Mouse (Mus musculus): ENCODE data around the gene Mapk13.
"Not testable (repeated sequence)": the region's sequence is repeated elsewhere in the genome, so short reads cannot be mapped to it uniquely, and the experiment has no call there.

The Mapk13 gene

GRCm38 (mm10) chr17:28814529-28815097 lies 45.5 kb downstream of the Mapk13 start:
- no peak for DNase-seq (ENCODE audit: low spot score)

- no peak for DNase-seq (ENCODE audit: low spot score)
Measured at GRCm38 (mm10) chr17:28815384-28816004, 46.4 kb downstream of the Mapk13 start.

DNA sequence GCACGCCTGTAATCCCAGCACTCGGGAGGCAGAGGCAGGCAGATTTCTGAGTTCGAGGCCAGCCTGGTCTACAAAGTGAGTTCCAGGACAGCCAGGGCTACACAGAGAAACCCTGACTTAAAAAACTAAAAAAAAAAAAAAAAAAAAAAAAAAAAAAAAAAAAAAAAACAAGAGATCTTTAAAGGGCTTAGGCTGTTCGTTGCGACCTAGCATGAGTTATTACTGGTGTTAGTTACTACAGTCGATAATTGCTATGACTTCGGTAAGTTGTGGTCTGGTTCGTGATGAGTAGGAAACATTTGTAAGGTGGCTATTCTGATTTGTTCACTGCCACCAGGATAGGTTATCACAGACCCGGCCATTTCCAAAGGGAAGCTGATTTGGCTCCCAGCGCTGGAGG lies 47.2 kb downstream of the Mapk13 start:
- not testable (repeated sequence) for DNase-seq (ENCODE audit: low spot score)

GRCm38 (mm10) chr17:28816875-28817811 lies 48.0 kb downstream of the Mapk13 start:
- no peak for DNase-seq (ENCODE audit: low spot score)

GRCm38 (mm10) chr17:28820189-28820588 lies 51.1 kb downstream of the Mapk13 start:
- no peak for DNase-seq (ENCODE audit: low spot score)

- no peak for DNase-seq (ENCODE audit: low spot score)
Measured at GRCm38 (mm10) chr17:28823004-28823745, 54.1 kb downstream of the Mapk13 start.

GRCm38 (mm10) chr17:28823749-28824148 lies 54.7 kb downstream of the Mapk13 start:
- no peak for DNase-seq (ENCODE audit: low spot score)

DNA sequence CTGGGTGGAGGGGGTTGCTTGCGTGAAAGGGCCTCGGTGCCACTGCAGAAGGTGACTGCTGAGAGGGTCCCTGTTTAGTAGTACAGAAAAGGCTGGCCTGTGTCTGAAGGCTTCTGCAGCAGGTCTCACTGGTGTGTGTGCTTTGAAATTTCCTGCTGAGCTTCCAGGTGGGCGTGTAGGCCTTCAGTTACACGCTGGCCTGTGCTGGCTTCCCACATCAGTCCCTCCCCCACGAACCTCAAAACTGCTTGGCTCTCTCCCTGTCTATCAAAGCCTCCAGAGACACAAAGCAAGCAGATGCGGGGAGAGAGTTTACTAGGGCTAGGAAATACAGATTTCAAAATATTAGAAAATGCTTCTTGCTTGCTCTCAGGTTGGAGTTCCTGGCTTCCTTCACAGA lies 55.8 kb downstream of the Mapk13 start:
- no peak for DNase-seq (ENCODE audit: low spot score)

GRCm38 (mm10) chr17:28825359-28826041 lies 56.4 kb downstream of the Mapk13 start:
- no peak for DNase-seq (ENCODE audit: low spot score)

DNA sequence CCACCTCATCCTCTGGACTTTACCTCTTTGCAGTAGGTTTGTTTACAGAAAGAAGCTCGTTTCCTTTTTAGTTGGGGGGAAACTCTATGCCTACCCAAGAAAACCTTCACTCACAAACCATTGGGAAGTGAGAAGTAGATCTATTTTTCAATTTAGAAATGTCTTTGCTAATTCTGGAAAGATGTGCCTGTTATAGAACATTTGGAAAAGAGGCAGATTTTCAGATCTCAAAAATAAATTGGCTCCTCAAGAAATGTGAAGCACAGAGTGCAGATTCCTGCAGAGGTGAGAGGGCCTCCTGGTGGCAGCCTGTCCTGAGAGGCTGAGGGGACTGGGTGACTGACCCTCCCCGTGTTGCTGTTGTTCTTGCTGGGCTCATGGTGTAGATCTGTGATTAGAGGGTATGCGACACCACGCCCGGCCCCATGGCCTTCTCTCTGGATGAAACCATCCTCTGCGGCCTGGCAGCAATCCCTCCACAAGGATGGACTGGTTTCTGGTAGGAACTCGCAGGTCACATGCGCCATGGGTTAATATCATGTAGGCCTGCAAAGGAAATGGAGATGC lies 58.7 kb downstream of the Mapk13 start:
- no peak for DNase-seq (ENCODE audit: low spot score)

GRCm38 (mm10) chr17:28829120-28829519 lies 60.0 kb downstream of the Mapk13 start:
- DNase-seq (ENCODE audit: low spot score) = no peak
